Mouse (Mus musculus) retina, adult 2 months (tissue): ENCODE results near the gene Gm9821.

Experiments used
- DNase-seq: peaks from one replicate; pipeline ENCODE4 v3.0.0-alpha.2; 2012; ENCODE audit warnings: low read depth, low spot score

The Gm9821 gene

DNA sequence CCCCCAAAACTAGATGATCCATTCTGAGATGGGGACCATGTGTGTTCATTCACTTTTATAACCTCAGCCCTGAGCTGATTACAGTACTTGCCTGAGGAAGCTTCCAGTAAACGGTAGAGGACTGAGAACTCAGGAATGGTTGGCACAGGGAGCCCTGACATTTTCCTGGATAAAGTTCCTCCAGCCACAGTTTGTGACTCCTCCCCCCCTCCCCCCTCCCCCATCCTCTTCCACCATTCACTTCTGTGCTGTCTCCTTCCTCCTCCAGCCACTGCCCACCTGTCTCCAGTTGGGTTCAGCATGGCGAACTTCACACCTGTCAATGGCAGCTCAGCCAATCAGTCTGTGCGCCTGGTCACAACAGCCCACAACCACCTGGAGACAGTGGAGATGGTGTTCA is 18.6 kb upstream of the Gm9821 start, which contains the start of gene Chrm4:
Gene Chrm4, plus strand, starts transcription at position 301 of the 400 bp plus-strand sequence.
- no peak for DNase-seq

DNA sequence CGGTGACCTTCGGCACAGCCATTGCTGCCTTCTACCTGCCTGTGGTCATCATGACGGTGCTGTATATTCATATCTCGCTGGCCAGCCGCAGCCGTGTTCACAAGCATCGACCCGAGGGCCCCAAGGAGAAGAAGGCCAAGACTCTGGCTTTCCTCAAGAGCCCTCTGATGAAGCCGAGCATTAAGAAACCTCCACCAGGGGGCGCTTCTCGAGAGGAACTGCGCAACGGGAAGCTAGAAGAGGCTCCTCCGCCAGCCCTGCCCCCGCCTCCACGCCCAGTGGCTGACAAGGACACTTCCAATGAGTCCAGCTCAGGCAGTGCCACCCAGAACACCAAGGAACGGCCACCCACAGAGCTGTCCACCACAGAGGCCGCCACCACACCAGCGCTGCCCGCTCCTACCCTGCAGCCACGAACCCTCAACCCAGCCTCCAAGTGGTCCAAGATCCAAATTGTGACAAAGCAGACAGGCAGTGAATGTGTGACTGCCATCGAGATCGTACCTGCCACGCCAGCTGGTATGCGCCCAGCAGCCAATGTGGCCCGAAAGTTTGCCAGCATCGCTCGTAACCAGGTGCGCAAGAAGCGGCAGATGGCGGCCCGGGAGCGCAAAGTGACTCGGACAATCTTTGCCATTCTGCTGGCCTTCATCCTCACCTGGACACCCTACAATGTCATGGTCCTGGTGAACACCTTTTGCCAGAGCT is 17.5 kb upstream of the Gm9821 start:
- DNase-seq: no peak

DNA sequence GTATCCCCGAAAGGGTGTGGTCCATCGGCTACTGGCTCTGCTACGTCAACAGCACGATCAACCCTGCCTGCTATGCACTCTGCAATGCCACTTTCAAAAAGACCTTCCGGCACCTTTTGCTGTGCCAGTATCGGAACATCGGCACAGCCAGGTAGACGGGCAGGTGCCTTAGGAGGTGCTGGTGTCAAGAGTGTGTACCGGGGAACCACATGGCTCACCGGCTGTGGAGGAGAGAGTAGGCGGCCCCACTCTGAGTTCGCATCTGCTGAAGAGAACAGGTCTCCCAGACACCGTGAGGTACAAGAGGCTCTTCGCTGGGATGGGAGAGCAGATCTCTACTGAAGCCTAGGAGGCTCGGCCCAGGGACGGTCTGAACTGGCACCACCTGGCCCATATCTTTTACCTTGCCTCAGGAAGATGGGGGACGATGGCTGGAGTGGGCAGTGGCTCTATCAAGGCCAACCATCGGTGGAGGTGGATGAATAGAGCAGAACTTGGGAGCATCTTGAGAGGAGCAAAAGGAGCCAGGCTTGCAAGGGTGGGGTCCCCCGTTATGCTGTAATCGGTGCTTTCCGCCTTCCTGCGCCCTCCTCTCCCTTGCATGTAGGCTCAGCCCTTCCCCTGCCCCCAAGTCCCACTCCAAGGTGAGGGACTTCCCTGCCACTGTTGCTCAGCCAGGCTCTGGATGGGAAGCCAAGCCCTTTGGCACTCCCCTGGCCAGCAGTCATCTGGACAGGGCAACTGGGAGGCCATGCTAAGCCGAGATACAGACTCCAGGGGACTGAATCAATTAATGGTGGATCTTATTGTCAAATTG is 16.8 kb upstream of the Gm9821 start:
- DNase-seq: no peak

DNA sequence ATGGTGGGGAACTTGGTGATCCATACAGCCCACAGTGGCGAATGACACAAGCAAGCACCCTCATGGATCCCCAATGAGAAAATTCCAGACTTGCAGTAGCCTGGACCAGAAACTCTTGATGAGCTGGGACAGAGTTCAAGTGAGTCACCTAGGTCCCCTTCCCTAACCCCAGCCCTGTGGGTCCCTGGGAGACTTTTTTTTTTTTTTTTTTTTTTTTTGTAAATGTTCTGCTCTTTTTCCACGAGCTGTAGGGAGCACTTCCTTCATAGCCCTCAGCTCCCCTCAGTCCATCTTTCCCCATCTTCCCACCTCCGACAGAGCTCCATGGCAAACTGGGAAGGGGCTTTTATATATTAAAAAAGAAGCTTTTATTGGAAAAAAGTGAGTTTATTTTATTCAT is 16.0 kb upstream of the Gm9821 start:
- no peak for DNase-seq

DNA sequence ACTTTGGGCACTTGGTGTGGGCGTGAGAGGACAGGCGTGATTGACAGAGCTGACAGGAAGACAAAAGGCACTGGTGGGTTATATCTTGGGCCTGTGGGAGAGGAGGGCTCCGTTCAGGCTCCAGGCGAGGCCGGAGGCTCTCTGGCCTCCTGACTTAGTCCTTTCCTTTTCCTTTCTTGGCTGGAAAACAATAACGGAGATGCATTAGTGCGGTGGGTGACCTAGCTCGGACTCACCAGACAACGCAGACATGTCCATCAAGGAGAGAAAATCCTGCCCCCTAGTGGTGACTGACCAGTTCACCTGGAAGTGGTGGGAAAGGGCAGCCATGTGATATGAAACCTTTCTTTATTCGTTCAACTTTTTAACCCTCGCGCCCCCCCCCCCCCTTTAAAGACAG is 15.6 kb upstream of the Gm9821 start:
- no peak for DNase-seq

DNA sequence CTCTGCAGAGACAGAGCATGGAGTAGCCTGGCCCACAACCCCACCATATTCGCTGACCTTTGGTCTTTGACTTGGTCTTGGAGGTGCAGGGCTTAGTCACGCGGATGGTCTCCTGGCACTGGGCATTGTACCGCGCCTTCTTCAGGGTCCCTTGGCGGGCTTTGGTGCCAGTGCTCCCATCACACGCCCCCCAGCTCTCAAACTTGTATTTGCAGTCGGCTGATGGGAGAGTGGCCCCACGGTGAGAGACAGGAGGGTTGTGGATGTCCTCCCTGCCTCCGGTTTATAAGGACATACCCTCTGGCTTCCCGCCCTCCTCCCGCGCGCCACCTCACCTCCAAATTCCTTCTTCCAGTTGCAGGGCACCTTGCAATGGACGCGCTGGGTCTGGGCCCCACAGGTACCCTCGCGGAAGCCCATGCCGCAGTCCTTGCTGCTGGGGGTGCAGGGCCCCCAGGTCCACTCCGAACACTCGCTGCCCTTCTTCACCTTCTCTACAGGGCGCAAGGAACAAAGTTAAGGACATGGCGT is 14.7 kb upstream of the Gm9821 start:
- DNase-seq: no peak

DNA sequence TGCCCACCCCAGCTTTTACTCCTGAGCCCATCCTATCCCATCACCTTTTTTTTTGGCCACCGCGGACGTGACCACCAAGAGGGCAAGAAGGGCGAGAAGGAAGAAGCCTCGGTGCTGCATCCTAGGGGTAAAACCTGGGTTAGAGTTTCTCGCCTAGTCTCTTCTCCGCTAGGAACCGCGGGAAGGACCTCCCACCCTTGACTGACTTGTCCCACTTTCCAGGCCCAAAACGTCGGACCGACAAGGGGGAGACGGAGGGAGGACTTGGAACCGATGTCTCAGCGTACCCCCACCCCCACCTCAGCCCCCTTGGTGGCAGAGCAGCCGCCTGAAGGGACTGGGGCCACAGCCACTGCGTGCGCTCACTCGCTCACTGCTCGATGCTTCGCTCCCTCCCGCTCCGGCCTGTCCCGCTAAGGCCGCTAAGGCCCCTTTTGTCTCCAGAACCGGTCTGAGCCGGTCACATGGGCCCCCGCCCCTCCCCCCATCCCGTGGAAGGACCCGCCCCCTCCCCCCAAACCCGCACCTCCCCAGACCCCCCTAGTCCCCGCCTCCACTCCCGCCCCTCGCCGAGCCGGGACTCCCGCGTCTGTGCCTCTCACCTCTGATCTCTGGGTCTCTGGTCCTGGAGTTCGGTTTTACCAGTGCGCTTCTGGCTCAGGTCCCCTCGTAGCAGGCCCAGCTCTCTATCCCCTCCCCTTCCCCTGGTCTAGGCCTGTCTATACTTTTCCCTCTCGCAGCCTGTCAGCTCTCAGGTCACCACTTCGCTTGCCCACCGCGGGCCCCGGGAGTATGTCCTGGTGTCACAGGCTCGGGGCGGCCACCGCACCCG is 14.0 kb upstream of the Gm9821 start:
- DNase-seq: no peak

DNA sequence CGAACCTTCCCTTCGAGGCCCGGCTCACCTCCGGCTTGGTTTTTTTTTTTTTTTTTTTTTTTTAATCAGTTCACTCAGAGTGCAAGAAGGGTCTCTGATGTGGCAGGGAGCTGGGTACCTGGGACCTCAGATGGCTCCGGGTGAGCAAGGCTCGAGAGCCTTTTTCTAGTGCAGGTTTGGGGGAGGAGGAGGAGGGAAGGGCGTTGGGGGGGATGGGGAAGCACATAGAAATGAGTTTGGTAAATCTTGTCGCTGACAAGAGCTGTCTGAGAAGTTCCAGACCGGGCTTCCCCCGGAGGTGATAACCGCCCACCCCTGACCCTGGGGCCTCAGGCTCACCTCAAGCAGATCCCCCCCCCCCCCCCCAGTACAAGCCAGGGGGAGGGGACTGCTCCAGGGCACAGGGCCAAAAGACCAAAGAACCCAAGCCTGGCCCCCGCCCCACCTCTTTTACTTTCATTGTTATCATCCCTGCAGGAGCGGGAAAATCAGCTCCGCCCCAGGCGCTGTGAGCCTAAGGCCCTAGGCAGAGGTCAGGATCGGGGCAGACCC is 13.3 kb upstream of the Gm9821 start, which contains the start of gene Mdk:
Gene Mdk, minus strand, starts transcription at position 138 of the 552 bp plus-strand sequence.
- DNase-seq: no peak

DNA sequence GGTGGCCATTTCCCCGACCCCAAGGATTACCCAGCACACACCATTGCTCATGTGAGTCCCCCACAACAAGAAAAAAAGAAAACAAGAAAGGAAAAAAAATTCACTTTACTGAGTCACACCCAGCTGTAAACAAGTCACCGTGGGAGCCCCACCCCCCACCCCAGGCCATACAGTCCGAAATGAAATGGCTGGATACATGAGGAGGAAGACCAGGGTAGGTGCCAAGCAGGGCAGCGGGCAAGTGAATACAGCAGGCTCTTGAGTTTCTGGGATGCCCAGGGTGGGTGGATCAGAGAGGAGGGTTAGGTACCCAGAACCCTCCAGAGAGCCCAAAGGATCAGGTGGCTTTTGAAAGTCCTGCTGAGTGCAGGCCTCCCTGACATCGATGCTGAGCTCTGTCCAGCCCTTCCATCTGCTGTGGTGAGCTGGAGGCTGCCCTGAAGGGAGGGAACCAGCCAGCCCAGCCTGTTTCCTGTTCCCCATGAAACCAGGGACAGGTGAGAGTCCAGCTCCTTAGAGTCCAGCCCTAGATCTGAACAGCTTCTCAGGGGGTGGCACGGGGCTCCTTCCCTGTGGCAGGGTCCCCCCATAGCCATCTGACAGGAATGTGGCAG is 12.7 kb upstream of the Gm9821 start:
- no peak for DNase-seq

DNA sequence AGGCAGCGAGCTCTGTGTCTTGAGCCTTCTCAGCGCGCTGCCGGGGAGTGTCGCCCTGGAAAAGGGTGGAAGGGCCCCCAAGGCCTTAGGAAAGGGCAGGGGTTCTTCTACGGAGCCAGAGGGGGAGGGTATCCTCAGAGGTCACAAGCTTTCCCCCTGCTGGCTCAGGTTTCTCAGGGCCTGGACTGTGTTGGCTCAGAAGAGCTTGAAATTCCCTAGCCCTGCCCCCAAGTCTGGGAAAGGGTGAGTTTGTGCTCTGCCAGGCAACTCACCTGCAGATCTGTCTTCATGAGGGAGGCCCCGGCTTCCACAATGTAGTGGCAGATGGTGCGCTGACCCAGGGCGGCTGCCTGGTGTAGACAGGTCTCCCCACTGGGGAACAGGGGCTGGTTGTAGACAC is 12.0 kb upstream of the Gm9821 start:
- DNase-seq: no peak

DNA sequence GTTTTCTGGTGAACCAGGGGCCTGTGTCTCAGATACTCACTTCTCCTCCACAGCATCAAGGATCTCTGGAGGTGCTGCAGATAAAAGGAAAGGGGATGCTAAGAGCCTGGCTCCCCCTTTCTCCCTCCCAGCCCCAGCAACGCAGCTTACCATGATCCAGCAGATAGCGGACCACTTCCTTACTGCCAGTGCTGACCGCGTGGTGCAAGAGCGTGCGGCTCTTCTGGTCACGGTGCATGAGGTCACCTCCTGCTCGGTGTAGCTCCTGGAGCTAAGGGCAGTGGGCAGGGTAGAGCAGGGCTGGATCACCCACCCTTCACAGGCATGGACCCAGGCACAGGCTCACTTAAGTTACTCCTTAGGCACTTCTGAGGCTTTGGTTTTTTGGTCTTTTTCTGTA is 11.5 kb upstream of the Gm9821 start:
- DNase-seq: no peak

DNA sequence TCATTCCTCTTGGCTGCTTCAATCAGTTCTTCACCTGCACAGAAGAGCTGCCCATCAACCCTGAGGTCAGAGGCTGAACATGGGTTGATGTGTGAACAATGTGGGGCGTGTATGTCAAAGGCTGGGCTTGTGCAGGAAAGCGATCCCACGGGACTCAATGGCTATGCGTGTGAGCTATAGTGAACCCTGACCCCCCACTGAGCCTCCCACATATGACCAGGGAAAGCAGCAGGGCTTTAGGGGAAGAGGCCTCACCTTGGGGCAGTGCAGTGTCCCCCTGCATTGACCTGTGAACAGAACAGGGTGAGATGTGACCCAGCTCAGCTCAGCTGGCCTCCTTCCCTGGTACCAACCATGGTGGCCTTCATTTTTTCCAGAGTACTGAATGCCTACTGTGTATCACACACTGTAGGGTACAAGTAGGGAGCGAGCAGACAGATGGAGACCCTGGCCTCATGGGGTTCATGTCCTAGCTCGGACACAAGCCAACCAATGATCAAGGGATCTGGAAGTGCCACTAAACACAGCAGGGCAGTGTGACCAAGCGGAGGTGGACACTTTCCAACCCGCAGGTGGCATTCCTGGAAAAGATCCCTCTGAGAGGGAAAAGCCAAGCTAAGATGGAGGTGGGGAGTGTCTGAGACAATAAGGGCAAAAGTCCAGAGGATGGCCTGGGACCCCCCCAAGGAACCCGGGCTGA is 10.5 kb upstream of the Gm9821 start:
- no peak for DNase-seq

DNA sequence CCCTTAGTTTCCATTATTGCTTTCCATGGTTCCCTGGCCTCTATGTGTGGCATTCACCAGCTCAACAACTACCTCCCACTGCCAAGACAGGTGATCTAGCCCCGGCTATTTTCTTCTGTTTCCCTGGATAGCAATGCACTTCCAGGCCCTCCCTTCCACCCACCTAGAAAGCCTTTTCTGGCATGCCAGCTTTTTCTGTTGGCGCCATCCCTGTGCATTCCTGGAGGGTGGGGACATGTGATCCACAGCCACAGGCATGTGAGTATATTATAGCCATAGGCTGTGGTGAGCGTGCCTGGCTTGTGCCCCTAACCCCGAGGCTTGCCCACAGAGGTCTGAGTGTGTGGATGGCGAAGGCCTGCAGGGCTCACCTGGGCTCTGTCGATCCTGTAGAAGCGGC is 9.3 kb upstream of the Gm9821 start:
- DNase-seq: no peak

DNA sequence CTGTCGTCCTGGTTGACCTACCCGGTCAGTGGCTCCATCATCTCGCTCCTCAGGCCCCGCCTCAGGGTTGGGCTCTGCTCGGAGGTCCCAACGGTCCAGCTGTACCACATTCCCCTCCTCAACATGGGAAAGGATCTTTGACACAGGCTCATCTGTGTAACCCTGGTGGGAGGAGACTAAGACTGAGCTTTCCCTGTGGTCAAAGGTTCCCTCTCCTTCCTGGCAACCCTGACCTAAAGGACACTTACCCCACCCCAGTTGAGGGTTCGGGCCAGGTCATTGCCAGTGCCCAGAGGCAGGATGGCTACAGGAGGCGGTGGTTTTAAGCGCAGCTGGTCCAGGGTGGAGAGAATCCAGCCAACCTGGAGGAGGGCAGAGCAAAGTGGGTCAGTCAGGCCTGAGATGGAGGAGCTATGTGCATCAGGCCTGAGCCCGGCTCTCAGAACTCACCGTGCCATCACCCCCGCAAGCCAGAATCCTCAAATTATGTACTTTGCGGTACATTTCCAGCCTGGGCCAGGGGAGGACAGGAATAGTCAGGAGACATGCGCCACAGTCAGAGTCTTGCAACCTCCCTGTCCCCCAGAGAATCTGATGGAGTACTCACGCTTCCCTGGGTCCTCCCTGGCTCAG is 6.1 kb upstream of the Gm9821 start:
- DNase-seq: no peak

DNA sequence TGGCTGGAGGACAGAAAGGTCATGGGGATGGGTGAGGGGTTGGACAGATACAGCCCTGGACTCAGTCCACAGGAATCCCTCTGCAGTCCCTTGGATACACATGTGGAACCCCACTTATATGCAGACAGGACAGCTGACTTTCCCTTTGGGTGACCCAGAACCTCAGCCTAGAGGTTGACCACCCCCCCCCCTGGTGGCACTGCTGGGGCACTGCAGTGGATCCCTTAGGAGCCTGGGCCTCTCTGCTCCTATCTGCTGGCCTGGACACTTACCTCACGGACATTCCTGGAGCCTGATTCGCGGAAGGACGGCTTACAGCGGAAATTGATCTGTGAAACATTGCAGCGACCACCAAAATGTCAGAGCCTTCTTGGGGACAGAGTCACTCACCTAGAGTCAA is 3.1 kb upstream of the Gm9821 start:
- no peak for DNase-seq

DNA sequence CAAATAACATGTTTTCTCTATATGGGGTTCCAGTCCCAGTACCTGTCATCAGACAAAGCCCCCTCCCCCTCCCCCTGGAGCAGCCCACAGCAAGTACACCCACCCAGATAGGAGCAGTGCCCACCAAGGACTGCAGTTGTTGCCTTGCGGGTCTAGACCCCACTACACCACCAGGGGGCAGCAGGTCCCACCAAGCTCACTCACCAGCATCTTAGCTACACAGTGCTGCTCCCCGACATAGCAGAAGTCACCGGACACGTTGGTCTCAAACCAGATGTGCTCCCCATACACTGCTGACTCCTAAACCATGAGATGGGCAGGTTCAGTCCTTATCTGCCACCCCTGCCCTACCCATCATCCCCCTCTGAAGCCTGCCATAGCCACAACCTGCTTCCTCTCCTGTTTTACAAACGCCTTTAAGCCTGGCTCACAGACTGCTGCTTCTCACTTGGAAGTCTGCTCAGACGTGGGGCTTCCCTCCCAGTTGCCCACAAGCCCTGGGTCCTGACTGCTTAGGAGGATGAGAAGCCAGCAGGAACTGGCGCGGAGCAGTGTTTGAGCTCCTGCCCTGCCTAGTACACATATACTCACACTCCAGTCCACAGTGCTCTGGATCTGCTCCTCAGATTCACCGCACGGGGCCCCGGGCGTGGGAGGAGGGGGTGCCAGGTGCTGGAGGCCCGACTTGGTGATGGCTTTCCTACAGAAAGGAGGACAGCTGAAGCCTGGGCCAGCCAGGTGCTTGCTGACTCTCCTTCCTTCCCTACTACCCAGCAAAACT is 1.1 kb upstream of the Gm9821 start:
- no peak for DNase-seq

DNA sequence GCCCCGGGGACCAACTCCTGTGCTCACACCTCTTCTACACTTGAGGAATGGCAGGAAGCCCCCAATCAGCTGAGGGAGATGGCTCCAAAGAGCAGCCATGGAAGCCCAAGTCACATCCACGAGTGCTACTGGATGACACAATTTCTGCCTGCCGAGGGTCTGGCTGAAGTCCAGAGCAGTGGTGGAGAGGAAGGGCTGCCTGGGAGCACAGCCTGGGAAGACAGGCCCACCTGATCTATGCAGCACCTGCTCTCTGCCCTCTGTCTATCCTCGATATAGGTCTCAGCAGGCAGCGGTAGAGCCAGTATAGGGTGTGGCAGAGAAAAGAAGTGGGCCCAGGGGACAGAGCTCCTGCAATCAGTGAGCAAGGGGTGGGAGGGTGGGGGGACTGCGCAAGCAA is 1.3 kb downstream of the Gm9821 start:
- DNase-seq: no peak

DNA sequence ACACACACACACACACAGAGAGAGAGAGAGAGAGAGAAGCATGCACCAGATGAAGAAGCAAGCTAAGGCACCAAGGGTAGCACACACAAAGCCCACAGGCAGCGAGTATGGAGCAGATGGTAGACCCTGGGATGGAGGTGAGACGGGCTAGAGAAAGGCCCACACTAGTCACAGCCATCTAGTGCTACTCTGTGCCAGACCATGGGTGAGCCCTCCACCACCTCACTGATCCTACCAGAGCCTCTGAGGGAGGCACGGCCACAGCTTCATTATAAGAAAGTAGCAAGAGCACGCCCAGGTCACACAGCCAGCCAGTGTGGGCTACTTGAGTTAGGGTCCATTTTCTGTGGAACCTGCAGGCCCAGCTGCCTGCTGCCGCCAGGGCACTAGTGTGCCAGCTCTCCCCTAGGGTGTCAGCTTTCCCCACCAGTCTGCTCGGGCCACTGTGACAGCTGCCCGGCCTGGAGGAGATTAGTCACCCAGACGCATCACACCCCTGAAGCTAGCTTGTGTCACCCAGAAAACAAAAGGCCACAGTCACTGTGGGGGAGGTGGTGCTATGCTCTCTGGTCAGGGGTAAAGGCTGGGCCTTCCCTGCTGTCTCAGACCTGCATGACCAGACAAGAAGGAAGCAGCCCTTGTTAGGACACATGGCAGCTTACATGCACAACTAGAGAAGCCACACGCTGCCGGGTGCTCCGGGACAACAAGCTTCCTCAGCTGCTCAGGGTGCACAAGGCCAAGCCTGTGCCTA is 2.1 kb downstream of the Gm9821 start:
- DNase-seq: no peak

DNA sequence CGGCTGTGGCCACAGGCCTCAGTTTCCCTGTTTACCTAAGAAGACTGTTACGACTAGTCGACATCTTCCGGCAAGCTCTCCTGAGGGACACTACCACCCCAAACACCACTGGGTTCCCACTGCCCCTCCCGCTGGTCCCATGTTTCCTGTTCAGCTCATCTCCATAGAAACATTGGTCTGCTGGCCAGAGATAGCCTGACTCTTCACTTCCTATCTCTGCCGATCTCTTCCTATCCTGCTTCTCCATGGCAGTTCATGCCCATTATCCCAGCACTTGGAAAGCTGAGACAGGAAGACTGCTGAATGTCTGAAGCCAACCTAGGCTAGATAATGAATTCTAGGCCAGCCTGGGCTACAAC is 2.6 kb downstream of the Gm9821 start:
- DNase-seq: no peak
